Mouse (Mus musculus) neural tube, embryonic 12.5 days (tissue): ENCODE measurements around the gene Gzmd. TPM values are rescaled to one million over a fixed set of nuclear protein-coding genes. Genes with fewer than 3 reads are reported as not detected.
"Not testable (repeated sequence)": the region's sequence is repeated elsewhere in the genome, so short reads cannot be mapped to it uniquely, and the experiment has no call there.

Experiments used
- ATAC-seq: fragments of 200-750 bp; cut with Nextera tagmentation; 2 replicates; pipeline ENCODE4 v1.8.0; 2017; ENCODE audit warnings: low read depth, mild to moderate bottlenecking, moderate TSS enrichment, moderate library complexity; ENCODE audit not compliant: low FRiP score
- H3K27ac ChIP-seq: fragments of 300-500 bp; sonication (generic); 2 replicates; pipeline ENCODE4 v1.5.1; 2016
- H3K27me3 ChIP-seq: fragments of 300-500 bp; sonication (generic); replicated peaks from 2 replicates; pipeline ENCODE4 v1.6.1; 2016; ENCODE audit warnings: mild to moderate bottlenecking
- H3K36me3 ChIP-seq: fragments of 300-500 bp; sonication (generic); 2 replicates; pipeline ENCODE4 v1.6.1; 2016; ENCODE audit warnings: mild to moderate bottlenecking
- H3K4me1 ChIP-seq: fragments of 300-500 bp; sonication (generic); 2 replicates; pipeline ENCODE4 v1.6.1; 2016
- H3K4me2 ChIP-seq: fragments of 300-500 bp; sonication (generic); replicated peaks from 2 replicates; pipeline ENCODE4 v1.6.1; 2016; ENCODE audit warnings: mild to moderate bottlenecking
- H3K4me3 ChIP-seq: fragments of 300-500 bp; sonication (generic); 2 replicates; pipeline ENCODE4 v1.5.1; 2016
- H3K9ac ChIP-seq: fragments of 300-500 bp; sonication (generic); 2 replicates; pipeline ENCODE4 v1.6.1; 2016; ENCODE audit warnings: mild to moderate bottlenecking
- H3K9me3 ChIP-seq: fragments of 300-500 bp; sonication (generic); 2 replicates; pipeline ENCODE4 v1.6.1; 2016; ENCODE audit warnings: mild to moderate bottlenecking
- WGBS: fragments of 180-500 bp; shearing (Covaris S2); methylation state at CpG from one replicate; pipeline ENCODE4 v1.1.7; 2016; 5-methylcytosine and 5-hydroxymethylcytosine counted together
- polyA plus RNA-seq: library from polyadenylated mRNA; unstranded; fragments of >200 nt; fragmentation: Nextera tagmentation; extraction: Ambion mirVana; gene quantifications from 2 replicates; pipeline ENCODE4 v1.2.1, GENCODE M21; 2016

The Gzmd gene
- polyA plus RNA-seq, 1 experiment from 2014 or later: not detected

DNA sequence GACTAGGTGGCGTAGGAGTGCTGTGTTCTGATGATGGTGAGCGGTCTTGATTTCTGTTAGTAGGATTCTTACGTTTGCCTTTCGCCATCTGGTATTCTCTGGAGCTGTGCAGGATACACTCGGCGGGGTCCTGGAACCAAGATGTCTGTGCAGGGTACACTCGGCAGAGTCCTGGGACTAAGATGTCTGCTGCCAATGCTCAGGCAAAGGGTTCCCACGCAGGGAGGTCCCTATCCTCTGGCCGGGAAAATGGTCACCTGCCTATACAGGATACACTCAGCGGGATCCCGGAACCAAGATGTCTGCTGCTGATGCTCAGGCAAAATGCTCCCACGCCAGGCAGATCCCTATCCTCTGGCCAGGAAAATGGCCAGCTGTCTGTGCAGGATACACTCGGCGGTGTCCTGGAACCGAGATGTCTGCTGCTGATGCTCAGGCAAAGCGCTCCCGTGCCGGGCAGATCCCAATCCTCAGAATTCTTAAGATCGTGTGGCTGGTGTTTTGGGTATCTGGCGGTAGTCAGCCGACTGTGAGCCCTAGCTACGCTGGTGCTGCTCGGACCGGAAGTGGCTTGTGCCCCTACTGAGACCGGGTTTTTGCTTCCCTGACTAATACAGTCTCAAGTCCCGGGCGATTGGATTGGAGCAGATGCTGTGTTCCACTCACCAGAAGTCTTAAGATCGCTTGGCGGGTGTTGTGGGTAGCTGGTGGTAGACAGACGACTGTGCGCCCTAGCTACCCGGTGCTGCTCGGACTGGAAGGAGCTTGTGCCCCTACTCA, 16.7 kb downstream of the Gzmd start:
- 92% methylated on average over 33 of the region's 33 CpGs for WGBS
- not testable (repeated sequence) for H3K9me3 ChIP-seq, H3K27ac ChIP-seq

DNA sequence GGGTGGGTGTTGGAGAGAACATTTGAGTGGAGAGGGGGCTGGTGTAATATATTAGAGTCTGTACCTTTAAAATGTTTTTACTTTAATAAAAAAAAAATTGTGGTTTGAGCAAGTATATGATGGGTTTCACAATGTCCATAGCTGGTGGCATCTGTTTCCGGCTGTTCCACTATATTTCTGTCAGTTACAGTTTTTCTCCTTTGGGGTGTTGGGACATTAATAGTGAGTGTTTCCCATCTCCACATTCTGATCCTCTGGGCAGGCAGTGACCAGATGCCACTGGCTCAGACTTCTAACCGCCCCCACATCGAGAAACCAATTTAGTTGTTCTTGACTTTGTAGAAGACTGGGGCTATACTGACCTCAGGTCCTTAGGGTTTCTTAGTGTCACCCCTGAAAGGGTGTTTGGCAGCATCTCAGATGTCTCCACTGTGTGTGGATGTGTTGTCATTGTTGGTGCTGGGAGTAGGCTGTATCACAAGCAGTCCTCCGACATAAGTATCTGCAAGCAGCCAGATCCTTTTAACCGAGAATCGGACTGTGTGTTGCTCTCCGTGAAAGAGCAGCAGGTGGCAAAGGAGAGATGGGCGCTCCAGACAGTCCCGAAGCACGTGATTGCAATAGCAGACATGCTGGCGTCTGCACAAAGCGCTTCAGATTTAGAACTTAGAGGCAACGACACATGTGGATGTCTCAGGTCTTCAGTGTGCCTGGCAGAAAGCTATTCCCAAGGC, 26.8 kb downstream of the Gzmd start:
- 80% methylated on average over 13 of the region's 13 CpGs for WGBS
- H3K4me1 ChIP-seq: no peaks in the 10 kb centered on the region
- H3K27ac ChIP-seq: no peak overlapping the region
- no peak for ATAC-seq
- H3K36me3 ChIP-seq: no peaks in the 10 kb centered on the region
- H3K9ac ChIP-seq: no peak overlapping the region
- no peaks in the 10 kb centered on the region for H3K27me3 ChIP-seq
- no peak overlapping the region for H3K4me3 ChIP-seq
- H3K4me2 ChIP-seq: no peak overlapping the region
- no peaks in the 10 kb centered on the region for H3K9me3 ChIP-seq

More for the DNA sequence above, 16.7 kb downstream of the Gzmd start:
- not testable (repeated sequence) for H3K4me1 ChIP-seq, H3K27me3 ChIP-seq, H3K4me2 ChIP-seq, H3K36me3 ChIP-seq, ATAC-seq, H3K4me3 ChIP-seq, H3K9ac ChIP-seq

DNA sequence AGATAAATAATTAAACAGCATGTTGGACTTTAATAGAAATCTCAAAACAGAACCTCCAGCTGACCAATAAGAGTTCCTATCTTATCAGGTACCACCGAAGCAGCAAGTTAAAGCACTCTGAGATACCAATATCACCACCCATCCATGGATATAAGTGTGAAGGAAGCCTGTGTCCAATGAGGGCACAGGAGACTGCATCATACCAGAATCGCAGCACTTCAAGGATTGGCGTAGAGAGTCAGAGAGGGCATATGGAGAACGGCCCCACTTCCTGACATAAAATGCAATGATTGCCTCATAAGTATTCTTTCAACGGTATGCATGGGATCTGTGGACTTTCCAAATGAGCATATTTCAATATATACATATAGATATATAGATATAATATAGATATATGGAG, 27.4 kb downstream of the Gzmd start:
- Histone ChIP-seq H3K36me3 (no peaks in the 10 kb centered on the region), H3K9me3 (no peaks in the 10 kb centered on the region), H3K4me3 (no peak overlapping the region), H3K4me2 (no peak overlapping the region), H3K27ac (no peak overlapping the region), H3K9ac (no peak overlapping the region), H3K4me1 (no peaks in the 10 kb centered on the region), H3K27me3 (no peaks in the 10 kb centered on the region)
- no peak for ATAC-seq
- WGBS: 90% methylated on average over 5 of the region's 5 CpGs

DNA sequence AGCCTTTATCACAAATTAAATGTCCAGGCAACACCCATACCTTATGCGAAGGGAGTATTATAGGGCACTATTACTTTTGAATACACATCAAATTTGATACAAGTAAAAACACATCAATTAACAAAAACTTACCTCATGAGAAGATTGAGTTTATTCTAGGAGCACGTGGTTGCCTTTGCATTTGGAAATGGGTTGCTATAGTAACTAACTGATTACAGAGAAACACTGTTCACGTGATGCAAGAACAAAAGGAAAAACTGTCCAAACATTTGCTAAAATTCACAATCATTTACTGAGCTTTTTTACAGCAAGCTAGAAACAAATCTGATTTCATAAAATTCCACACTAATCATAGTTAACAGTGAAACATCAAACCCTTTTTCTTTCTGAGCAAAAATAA, 29.0 kb downstream of the Gzmd start:
- ATAC-seq: no peak
- Histone ChIP-seq H3K4me1 (no peaks in the 10 kb centered on the region), H3K9ac (no peak overlapping the region), H3K4me3 (no peak overlapping the region), H3K9me3 (no peaks in the 10 kb centered on the region), H3K4me2 (no peak overlapping the region), H3K27ac (no peak overlapping the region), H3K36me3 (no peaks in the 10 kb centered on the region), H3K27me3 (no peaks in the 10 kb centered on the region)
- 79% methylated on average over 3 of the region's 3 CpGs for WGBS

DNA sequence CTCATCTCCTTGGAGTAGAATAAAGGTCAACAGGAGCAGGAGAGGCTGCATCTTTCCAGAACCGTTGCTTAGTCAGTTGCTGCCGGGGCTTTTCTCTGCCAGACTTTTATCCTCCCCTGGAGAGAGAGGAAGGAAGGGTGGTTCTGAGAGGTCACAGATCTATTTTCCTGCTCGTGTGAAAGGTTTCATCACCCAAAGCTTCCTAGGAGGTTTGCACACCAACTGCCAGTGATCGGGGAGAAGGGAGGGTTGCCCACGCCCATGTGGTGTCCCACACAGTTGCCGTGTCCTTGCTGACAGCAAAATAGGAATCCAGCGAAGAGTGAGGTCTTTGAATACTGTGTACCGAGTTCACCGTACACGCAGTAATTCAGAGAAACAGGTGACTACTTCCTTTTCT, 30.0 kb downstream of the Gzmd start, which contains the start of gene Ctsg:
Gene Ctsg, minus strand, starts transcription at position 189 of the 400 bp plus-strand sequence.
- no peak for ATAC-seq
- Histone ChIP-seq H3K27me3 (no peaks in the 10 kb centered on the region), H3K4me2 (no peak within 1 kb of the TSS), H3K9ac (no peak within 1 kb of the TSS), H3K9me3 (no peaks in the 10 kb centered on the region), H3K36me3 (no peaks in the 10 kb centered on the region), H3K27ac (no peak within 1 kb of the TSS), H3K4me3 (no peak within 1 kb of the TSS), H3K4me1 (no peaks in the 10 kb centered on the region)
- WGBS: 83% methylated on average over 10 of the region's 10 CpGs

DNA sequence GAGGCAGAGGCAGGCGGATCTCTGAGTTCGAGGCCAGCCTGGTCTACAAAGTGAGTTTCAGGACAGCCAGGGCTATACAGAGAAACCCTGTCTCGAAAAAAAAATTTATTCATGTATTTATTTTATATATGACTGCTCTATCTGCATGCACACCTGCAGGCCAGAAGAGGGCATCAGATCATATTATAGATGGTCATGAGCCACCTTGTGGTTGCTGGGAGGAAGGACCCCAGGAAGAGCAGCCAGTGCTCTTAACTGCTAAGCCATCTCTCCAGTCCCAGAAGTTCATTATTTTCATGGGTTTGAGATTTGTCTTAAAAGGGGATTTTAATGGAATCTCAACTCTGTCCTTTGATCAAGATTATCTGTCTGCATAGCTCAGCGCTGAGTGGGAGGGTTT, 33.5 kb downstream of the Gzmd start:
- no peak for ATAC-seq
- WGBS: 75% methylated on average over 4 of the region's 4 CpGs
- Histone ChIP-seq H3K36me3 (no peaks in the 10 kb centered on the region), H3K4me1 (no peaks in the 10 kb centered on the region), H3K4me3 (no peak overlapping the region), H3K27ac (no peak overlapping the region), H3K27me3 (no peaks in the 10 kb centered on the region), H3K9me3 (no peaks in the 10 kb centered on the region), H3K4me2 (no peak overlapping the region), H3K9ac (no peak overlapping the region)

DNA sequence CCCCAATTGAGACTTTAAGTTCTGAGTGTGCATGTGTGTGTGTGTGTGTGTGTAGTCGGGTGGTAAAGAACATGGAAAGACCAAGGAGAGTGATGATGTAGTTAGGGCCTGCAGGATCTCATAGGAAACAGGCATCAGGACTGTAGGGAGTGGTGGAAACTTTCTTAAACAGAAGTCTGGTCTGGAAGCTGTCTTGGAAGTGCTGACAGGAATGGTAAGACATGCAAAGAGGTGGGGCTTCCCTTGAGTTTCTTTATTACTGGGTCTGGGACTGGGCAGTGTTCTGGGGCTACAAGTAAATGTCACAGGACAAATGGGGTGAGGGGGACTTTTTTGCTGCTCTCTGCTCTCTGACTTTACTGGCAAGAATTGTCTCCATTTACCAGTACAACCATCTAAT, 34.8 kb downstream of the Gzmd start:
- Histone ChIP-seq H3K4me1 (no peaks in the 10 kb centered on the region), H3K36me3 (no peaks in the 10 kb centered on the region), H3K27ac (no peak overlapping the region), H3K4me3 (no peak overlapping the region), H3K9ac (no peak overlapping the region), H3K4me2 (no peak overlapping the region), H3K27me3 (no peaks in the 10 kb centered on the region), H3K9me3 (no peaks in the 10 kb centered on the region)
- no peak for ATAC-seq
- WGBS: 91% methylated on average over 1 of the region's 1 CpGs

DNA sequence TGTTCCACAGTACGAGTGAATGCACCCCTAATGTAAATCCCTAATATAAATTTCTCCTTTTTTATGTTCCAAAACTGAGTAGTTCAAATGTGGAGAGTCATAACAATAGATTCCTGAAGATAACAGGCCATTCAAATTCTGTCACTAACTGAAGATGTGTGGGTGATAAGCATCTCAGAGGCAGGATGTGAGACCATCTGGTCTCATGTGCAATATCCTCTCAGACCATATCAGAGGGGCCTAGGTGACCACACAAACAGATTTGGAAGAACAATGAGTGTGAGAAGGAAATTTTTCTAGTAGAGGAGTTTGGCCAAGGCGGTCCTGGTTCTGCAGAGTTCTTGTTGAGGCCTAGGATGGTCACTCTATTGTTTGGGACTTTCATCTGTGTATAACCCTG, 39.1 kb downstream of the Gzmd start:
- H3K27ac ChIP-seq: no peak overlapping the region
- WGBS: 78% methylated on average over 2 of the region's 2 CpGs
- no peaks in the 10 kb centered on the region for H3K9me3 ChIP-seq
- no peaks in the 10 kb centered on the region for H3K36me3 ChIP-seq
- H3K9ac ChIP-seq: no peak overlapping the region
- no peaks in the 10 kb centered on the region for H3K4me1 ChIP-seq
- H3K4me2 ChIP-seq: no peak overlapping the region
- ATAC-seq: no peak
- no peaks in the 10 kb centered on the region for H3K27me3 ChIP-seq
- H3K4me3 ChIP-seq: no peak overlapping the region

DNA sequence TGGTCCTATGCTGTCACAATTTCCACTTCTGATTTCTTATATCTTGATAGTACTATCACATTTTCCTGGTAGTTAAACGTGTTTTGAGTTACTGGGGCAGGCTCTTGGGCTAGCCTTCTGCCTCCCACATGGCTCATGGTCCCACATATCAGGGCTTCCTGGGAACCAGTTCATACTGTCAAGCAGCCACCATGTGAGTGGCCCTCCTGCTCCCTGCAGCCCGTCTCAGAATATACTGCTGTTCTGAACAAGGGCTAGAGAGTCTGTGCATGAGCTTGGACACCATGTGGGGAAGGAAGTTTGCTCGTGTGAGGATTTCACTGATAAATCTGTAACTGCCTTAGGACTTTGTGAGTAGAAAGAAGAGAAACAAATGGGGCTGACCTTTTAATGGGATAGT, 45.7 kb downstream of the Gzmd start:
- no peak for ATAC-seq
- H3K9me3 ChIP-seq: no peaks in the 10 kb centered on the region
- H3K9ac ChIP-seq: no peak overlapping the region
- H3K27ac ChIP-seq: no peak overlapping the region
- no peaks in the 10 kb centered on the region for H3K36me3 ChIP-seq
- WGBS: 78% methylated on average over 3 of the region's 3 CpGs
- no peak overlapping the region for H3K4me3 ChIP-seq
- H3K27me3 ChIP-seq: no peaks in the 10 kb centered on the region
- H3K4me2 ChIP-seq: no peak overlapping the region
- no peaks in the 10 kb centered on the region for H3K4me1 ChIP-seq

DNA sequence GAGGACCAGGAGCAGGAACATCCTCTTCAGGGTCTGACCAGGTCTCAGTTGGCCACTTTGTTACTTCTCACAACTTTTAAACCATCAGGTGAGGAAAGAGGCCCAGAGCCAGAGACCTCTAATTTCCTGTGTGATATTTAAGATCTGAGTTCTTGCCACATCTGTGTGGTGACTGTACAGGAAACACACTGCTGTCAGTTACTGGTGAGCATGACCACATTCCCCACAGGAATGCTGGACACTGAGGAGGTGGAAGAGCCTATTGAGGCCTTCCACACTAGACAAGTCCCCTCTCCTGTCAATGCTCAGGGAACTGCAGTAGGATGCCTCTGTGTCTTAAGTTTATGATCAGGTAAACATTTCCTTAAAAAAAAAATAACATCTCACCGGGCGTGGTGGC, 47.2 kb downstream of the Gzmd start, which contains the start of gene Mcpt8:
Gene Mcpt8, minus strand, starts transcription at position 107 of the 400 bp plus-strand sequence.
- no peak for ATAC-seq
- Histone ChIP-seq H3K4me2 (no peak within 1 kb of the TSS), H3K4me3 (no peak within 1 kb of the TSS), H3K4me1 (no peaks in the 10 kb centered on the region), H3K36me3 (no peaks in the 10 kb centered on the region), H3K9me3 (no peaks in the 10 kb centered on the region), H3K27me3 (no peaks in the 10 kb centered on the region), H3K27ac (no peak within 1 kb of the TSS), H3K9ac (no peak within 1 kb of the TSS)
- WGBS: 98% methylated on average over 2 of the region's 2 CpGs

DNA sequence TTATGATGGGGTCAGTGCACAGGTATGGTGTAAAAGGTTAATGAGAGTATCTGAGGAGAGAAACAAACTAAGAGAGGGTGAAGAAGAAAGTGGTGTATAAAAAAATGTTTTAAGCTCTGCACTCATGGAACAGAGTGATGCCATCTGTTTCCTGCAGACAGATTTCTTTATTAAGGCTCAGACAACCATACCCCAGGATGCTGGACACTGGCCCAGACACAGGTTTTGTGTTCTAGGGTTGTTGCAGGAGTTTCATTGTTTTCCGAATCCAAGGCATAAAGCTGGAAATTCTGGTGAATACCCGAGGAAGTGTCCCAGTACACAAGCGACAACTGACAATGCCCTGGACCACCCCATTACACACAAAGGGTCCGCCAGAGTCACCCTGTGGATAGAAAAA, 50.4 kb downstream of the Gzmd start:
- Histone ChIP-seq H3K27me3 (no peaks in the 10 kb centered on the region), H3K9me3 (no peaks in the 10 kb centered on the region), H3K36me3 (no peaks in the 10 kb centered on the region), H3K4me2 (no peak overlapping the region), H3K27ac (no peak overlapping the region), H3K4me1 (no peaks in the 10 kb centered on the region), H3K4me3 (no peak overlapping the region), H3K9ac (no peak overlapping the region)
- no peak for ATAC-seq
- WGBS: 80% methylated on average over 4 of the region's 4 CpGs
